Mouse (Mus musculus): ENCODE results near the gene Erich4. TPM values are rescaled to one million over a fixed set of nuclear protein-coding genes. Genes with fewer than 3 reads are reported as not detected.

Gene Erich4
- polyA plus RNA-seq, 2 experiments = 0.51 to 0.52 TPM

- ATAC-seq (ENCODE audit: insufficient read depth) (no peak), DNase-seq (ENCODE audit: low read depth in 3 of 3, low spot score in 3 of 3) (no peak)
- WGBS (ENCODE audit: insufficient replicate concordance) = 67% methylated on average over 10 of the region's 10 CpGs
- Histone ChIP-seq H3K4me2 (ENCODE audit: low read depth) (no peak overlapping the region), H3K4me1 (replicated peaks; ENCODE audit: control insufficient read depth in 2 of 2, insufficient read depth in 2 of 2, low read length in 1 of 2) (peaks cover 7 to 11% of the 10 kb centered on the region in 2 experiments), H3K27me3 (ENCODE audit: control insufficient read depth, insufficient read depth, low read length) (no peaks in the 10 kb centered on the region), H3K9me3 (ENCODE audit: control insufficient read depth, low read length) (no peaks in the 10 kb centered on the region), H3K27ac (no peak overlapping the region), H3K9ac (replicated peaks) (no peak overlapping the region), H3K4me3 (ENCODE audit: insufficient read depth in 1 of 2, low read depth in 2 of 2, low read length in 2 of 2) (no peak overlapping the region), H3K36me3 (replicated peaks; ENCODE audit: control insufficient read depth, insufficient read depth, low read depth) (no peaks in the 10 kb centered on the region)
- TF ChIP-seq CTCF (IDR thresholded peaks at IDR 0.05; ENCODE audit: low read depth) = peak; percentile 69
- no peak for TF ChIP-seq EP300 (IDR thresholded peaks at IDR 0.05; ENCODE audit: low read depth)
Observed at GRCm38 (mm10) chr7:25625594-25626250, 10.0 kb upstream of the Erich4 start.

- H3K4me2 ChIP-seq (ENCODE audit: low read depth) = no peak overlapping the region
- ATAC-seq (ENCODE audit: insufficient read depth) = no peak
- DNase-seq (ENCODE audit: low read depth in 3 of 3, low spot score in 3 of 3) = no peak
- no peaks in the 10 kb centered on the region for H3K27me3 ChIP-seq (ENCODE audit: control insufficient read depth, insufficient read depth, low read length)
- peaks cover 10 to 14% of the 10 kb centered on the region in 2 experiments for H3K4me1 ChIP-seq (replicated peaks; ENCODE audit: control insufficient read depth in 2 of 2, insufficient read depth in 2 of 2, low read length in 1 of 2)
- no peaks in the 10 kb centered on the region for H3K9me3 ChIP-seq (ENCODE audit: control insufficient read depth, low read length)
- no peak overlapping the region for H3K27ac ChIP-seq
- TF ChIP-seq CTCF (IDR thresholded peaks at IDR 0.05; ENCODE audit: low read depth) (no peak), EP300 (IDR thresholded peaks at IDR 0.05; ENCODE audit: low read depth) (no peak)
- 56% methylated on average over 5 of the region's 5 CpGs for WGBS (ENCODE audit: insufficient replicate concordance)
- no peak overlapping the region for H3K9ac ChIP-seq (replicated peaks)
- no peaks in the 10 kb centered on the region for H3K36me3 ChIP-seq (replicated peaks; ENCODE audit: control insufficient read depth, insufficient read depth, low read depth)
- H3K4me3 ChIP-seq (ENCODE audit: insufficient read depth in 1 of 2, low read depth in 2 of 2, low read length in 2 of 2) = no peak overlapping the region
Observed at GRCm38 (mm10) chr7:25624851-25625250, 9.2 kb upstream of the Erich4 start.

GRCm38 (mm10) chr7:25623857-25624370 is 8.2 kb upstream of the Erich4 start:
- no peak overlapping the region for H3K4me3 ChIP-seq (ENCODE audit: insufficient read depth in 1 of 2, low read depth in 2 of 2, low read length in 2 of 2)
- H3K9ac ChIP-seq (replicated peaks) = no peak overlapping the region
- ATAC-seq (ENCODE audit: insufficient read depth) (no peak), DNase-seq (ENCODE audit: low read depth in 3 of 3, low spot score in 3 of 3) (no peak)
- WGBS (ENCODE audit: insufficient replicate concordance) = 80% methylated on average over 11 of the region's 11 CpGs
- TF ChIP-seq EP300 (IDR thresholded peaks at IDR 0.05; ENCODE audit: low read depth) = no peak
- no peak for TF ChIP-seq CTCF (IDR thresholded peaks at IDR 0.05; ENCODE audit: low read depth)
- no peaks in the 10 kb centered on the region for H3K27me3 ChIP-seq (ENCODE audit: control insufficient read depth, insufficient read depth, low read length)
- no peak overlapping the region for H3K4me2 ChIP-seq (ENCODE audit: low read depth)
- no peak overlapping the region for H3K27ac ChIP-seq
- H3K9me3 ChIP-seq (ENCODE audit: control insufficient read depth, low read length) = no peaks in the 10 kb centered on the region
- no peaks in the 10 kb centered on the region for H3K36me3 ChIP-seq (replicated peaks; ENCODE audit: control insufficient read depth, insufficient read depth, low read depth)
- H3K4me1 ChIP-seq (replicated peaks; ENCODE audit: control insufficient read depth in 2 of 2, insufficient read depth in 2 of 2, low read length in 1 of 2) = peaks cover 12 to 19% of the 10 kb centered on the region in 2 experiments

- WGBS (ENCODE audit: insufficient replicate concordance) = 78% methylated on average over 11 of the region's 11 CpGs
- no peak for TF ChIP-seq CTCF (IDR thresholded peaks at IDR 0.05; ENCODE audit: low read depth)
- no peak for TF ChIP-seq EP300 (IDR thresholded peaks at IDR 0.05; ENCODE audit: low read depth)
- H3K4me1 ChIP-seq (replicated peaks; ENCODE audit: control insufficient read depth in 2 of 2, insufficient read depth in 2 of 2, low read length in 1 of 2) = peaks cover 6 to 11% of the 10 kb centered on the region in 2 experiments; a peak in 3 of 4 replicates
- no peak overlapping the region for H3K4me3 ChIP-seq (ENCODE audit: insufficient read depth in 1 of 2, low read depth in 2 of 2, low read length in 2 of 2)
- no peak overlapping the region for H3K9ac ChIP-seq (replicated peaks)
- H3K4me2 ChIP-seq (ENCODE audit: low read depth) = no peak overlapping the region
- no peaks in the 10 kb centered on the region for H3K36me3 ChIP-seq (replicated peaks; ENCODE audit: control insufficient read depth, insufficient read depth, low read depth)
- no peak for ATAC-seq (ENCODE audit: insufficient read depth)
- DNase-seq (ENCODE audit: low read depth in 3 of 3, low spot score in 3 of 3) = no peak
- H3K9me3 ChIP-seq (ENCODE audit: control insufficient read depth, low read length) = no peaks in the 10 kb centered on the region
- H3K27me3 ChIP-seq (ENCODE audit: control insufficient read depth, insufficient read depth, low read length) = no peaks in the 10 kb centered on the region
- H3K27ac ChIP-seq = no peak overlapping the region
Observed at GRCm38 (mm10) chr7:25620751-25621150, 5.1 kb upstream of the Erich4 start.

- TF ChIP-seq CTCF (IDR thresholded peaks at IDR 0.05; ENCODE audit: low read depth) (no peak), EP300 (IDR thresholded peaks at IDR 0.05; ENCODE audit: low read depth) (no peak)
- no peak for ATAC-seq (ENCODE audit: insufficient read depth)
- Histone ChIP-seq H3K27ac (no peak overlapping the region), H3K4me3 (ENCODE audit: insufficient read depth in 1 of 2, low read depth in 2 of 2, low read length in 2 of 2) (peak overlapping the region in 1 of 2 experiments; percentile 79; a peak in 3 of 4 replicates), H3K9ac (replicated peaks) (no peak overlapping the region), H3K9me3 (ENCODE audit: control insufficient read depth, low read length) (no peaks in the 10 kb centered on the region), H3K4me1 (replicated peaks; ENCODE audit: control insufficient read depth in 2 of 2, insufficient read depth in 2 of 2, low read length in 1 of 2) (peaks cover 6 to 11% of the 10 kb centered on the region in 2 experiments; a peak in 3 of 4 replicates), H3K27me3 (ENCODE audit: control insufficient read depth, insufficient read depth, low read length) (no peaks in the 10 kb centered on the region), H3K36me3 (replicated peaks; ENCODE audit: control insufficient read depth, insufficient read depth, low read depth) (no peaks in the 10 kb centered on the region), H3K4me2 (ENCODE audit: low read depth) (peak overlapping the region; percentile 85)
- WGBS (ENCODE audit: insufficient replicate concordance) = 77% methylated on average over 5 of the region's 5 CpGs
- DNase-seq (ENCODE audit: low read depth in 3 of 3, low spot score in 3 of 3) = no peak
Observed at GRCm38 (mm10) chr7:25620101-25620500, 4.4 kb upstream of the Erich4 start.
